Mouse (Mus musculus) megakaryocyte progenitor cell, adult 5-6 weeks (primary cell): Measurements from ENCODE around the gene St6galnac3. TPM values are rescaled to one million over a fixed set of nuclear protein-coding genes. Genes with fewer than 3 reads are reported as not detected.
"Not testable (repeated sequence)": the region's sequence is repeated elsewhere in the genome, so short reads cannot be mapped to it uniquely, and the experiment has no call there.

Experiments
- ATAC-seq: replicated peaks from 2 replicates; pipeline ENCODE4 v1.8.0; 2016; ENCODE audit warnings: mild to moderate bottlenecking, moderate TSS enrichment, inconsistent platforms; ENCODE audit not compliant: poor library complexity
- total RNA-seq, 2 experiments: library from RNA; stranded (forward) in 1 of 2; stranded (reverse) in 1 of 2; fragments of 157-497, 149-512 nt in 1 of 2; fragments of 200-1000 nt in 1 of 2; gene quantifications; 2 replicates each; pipeline versions ENCODE4 v1.2.3 to v1.2.4; 2015 to 2017

Gene St6galnac3
- total RNA-seq, 2 experiments from 2014 or later, result 1.2 to 4.0 TPM

- no peak for ATAC-seq
Measured at GRCm38 (mm10) chr3:153429840-153430239, 295.1 kb downstream of the St6galnac3 start.

DNA sequence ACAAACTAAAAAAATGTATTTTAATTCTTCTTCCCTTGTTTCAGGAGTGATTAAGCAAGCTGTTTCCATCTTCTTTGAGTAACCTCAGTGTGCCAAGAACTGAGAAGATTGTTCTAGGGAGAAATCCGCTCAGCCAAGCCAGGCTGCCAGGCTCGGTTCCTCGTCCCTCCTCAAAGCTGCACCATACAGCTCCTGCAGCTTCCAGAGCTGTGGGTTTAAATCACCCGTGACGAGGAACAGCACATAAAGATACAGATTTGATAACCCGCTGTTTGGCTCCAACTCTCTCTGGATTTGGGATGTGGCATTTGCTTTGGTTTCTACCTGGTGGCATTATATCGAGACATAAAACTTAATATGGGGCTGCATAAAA lies 303.1 kb downstream of the St6galnac3 start:
- no peak for ATAC-seq

DNA sequence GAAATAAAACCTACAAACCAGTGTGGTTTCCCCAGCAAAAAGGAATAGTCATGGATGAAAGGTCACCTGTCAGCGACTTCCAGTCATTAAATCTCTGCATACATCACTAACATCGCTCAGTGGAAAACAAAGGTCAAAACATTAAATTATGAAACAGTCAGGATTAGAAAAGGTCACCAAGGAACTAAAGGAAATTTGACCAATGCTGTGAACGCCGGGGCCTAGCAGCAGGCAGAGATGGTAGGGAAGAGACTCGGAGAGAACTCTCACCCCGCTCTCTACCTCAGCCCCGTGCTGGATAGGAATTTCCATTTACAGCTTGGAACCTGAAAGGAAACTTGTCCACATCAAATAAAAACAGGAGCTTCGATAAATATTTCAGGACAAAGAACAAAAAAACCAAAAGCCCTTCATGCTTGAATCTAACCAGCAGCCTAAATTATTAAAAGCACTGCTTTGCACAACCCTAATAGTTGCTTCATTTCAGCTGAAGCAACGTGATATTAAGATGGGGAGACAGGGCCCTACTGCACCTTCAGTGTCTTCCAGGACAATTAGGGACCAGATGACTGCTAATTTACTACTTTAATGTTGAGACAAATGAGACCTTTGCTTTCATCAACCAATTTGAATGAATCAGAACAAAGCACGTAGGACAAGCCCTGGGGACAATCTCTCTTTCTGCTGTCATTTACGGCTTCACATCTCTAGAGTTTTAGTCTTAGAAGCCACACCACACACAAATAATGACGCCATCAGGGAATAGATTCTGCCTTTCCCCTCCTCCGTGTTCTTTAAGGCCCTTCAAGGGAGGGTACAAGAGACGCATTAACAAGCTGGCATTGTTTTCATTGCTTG lies 303.7 kb downstream of the St6galnac3 start:
- ATAC-seq, result no peak

- ATAC-seq, result no peak
Measured at GRCm38 (mm10) chr3:153419331-153419730, 305.6 kb downstream of the St6galnac3 start.

DNA sequence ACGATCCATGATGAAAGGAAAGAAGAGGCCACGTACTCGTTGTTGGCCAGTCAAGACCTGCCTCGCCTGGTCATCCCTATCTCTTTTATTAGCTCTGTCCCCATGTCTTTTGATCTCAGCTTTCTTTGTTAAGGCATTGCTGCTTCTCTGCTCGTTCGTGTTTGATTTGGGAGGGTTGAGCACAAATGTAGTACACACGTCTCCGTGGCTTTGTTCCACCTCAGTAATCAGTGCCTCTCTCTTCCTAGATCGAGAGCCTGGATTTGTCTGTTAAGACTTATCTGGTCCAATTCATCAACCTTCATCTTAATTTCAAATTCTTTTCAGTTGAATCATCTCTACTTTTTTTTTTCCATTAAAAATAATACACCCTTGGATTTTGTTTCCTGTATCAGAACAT lies 308.0 kb downstream of the St6galnac3 start:
- ATAC-seq, result no peak

DNA sequence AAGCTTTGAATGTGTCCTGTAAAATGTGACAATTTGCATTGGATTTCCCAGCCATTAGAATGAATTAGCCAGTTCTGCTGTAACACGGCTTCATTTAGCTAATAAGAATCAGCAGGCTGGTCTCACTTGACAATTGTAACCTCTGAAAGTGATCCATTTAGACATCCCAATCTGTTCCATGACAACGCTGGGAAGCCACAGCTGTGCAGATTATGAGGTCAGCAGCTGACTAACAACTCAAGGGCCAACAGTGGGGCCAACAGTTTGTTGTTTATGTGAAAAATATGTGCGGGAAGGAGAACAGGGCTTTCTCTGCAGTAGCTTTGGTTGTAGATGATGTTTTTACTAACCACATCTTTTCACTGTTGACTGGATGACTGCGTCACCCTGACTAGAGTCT lies 308.6 kb downstream of the St6galnac3 start:
- no peak for ATAC-seq

DNA sequence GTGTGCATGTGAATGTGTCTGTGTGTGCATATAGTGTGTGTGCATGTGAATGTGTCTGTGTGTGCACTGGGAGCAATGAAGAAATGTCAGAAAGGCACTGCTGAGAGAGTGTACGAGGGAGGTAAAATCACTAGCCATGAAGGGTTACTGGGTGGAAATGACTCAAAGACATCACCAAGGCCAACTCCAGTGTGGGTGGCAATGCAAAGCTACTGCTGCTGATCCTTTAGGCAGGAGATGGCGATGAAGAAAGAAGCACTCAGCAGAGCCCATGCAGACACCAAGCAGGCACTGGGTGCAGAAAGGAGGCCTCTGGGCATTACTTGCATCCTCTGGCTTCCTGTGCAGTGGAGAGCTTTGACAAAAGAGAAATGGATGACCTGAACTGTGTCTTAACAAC lies 310.8 kb downstream of the St6galnac3 start:
- ATAC-seq, result no peak

- no peak for ATAC-seq
Measured at GRCm38 (mm10) chr3:153409286-153409685, 315.7 kb downstream of the St6galnac3 start.

GRCm38 (mm10) chr3:153408361-153408760 lies 316.6 kb downstream of the St6galnac3 start:
- ATAC-seq, result no peak

- ATAC-seq, result no peak
Measured at GRCm38 (mm10) chr3:153407698-153408097, 317.3 kb downstream of the St6galnac3 start.

- no peak for ATAC-seq
Measured at GRCm38 (mm10) chr3:153406858-153407257, 318.1 kb downstream of the St6galnac3 start.

DNA sequence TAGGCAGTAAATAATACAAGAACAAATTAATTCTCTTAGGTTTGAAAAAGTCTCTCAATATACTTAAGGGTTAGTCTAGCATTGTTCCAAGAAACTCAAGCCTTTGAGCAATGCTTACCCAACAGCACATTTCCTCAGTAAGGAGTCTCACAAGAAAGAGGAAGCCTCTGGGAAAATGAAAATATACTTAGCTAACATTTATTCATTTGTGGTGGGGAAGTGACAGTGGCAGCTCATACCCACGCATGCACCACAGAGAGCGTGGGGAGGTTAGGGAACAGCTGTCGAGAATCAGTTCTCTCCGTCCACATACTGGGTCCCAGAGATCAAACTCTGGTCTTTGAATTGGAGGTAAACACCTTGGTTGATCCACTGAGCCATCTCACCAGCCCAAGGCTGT lies 318.8 kb downstream of the St6galnac3 start:
- ATAC-seq, result peak; percentile 96

DNA sequence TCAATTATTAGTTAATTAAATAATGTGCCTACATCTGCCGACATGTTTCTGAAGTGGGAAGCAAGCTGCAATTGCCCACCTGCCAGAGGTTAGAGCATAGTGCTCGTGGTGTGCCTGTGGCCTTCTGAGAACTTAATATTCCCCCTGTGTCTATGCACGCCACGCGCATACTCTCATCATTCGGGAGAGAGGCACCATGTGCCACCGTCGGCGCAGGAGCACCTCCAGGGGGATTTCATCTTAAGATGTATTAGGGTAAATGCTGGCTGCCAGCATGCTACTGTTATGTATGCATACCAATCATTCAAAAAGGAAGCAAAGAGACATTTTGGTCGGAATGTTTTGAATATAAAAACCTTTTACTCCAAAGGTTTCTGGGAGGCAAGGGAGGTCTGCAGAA lies 319.3 kb downstream of the St6galnac3 start:
- ATAC-seq, result no peak

DNA sequence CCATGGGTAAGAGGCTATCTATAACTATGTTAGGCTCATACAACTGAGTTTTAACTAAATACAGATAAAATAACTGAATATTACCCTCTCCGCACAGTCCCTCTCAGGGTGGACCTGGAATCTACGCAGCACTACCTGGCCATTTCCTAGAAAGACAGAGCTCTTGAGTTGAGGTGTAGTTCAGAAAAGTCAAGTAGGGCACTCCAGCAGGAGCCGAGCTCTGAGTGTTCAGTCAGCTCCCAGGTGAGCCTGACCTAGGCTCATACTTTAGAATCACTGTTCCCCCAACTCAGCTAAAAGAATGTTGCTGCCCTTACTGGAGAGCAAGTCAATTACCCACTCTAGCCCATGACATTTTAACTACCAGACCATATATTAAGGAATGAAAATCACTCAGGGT lies 324.7 kb downstream of the St6galnac3 start:
- no peak for ATAC-seq

DNA sequence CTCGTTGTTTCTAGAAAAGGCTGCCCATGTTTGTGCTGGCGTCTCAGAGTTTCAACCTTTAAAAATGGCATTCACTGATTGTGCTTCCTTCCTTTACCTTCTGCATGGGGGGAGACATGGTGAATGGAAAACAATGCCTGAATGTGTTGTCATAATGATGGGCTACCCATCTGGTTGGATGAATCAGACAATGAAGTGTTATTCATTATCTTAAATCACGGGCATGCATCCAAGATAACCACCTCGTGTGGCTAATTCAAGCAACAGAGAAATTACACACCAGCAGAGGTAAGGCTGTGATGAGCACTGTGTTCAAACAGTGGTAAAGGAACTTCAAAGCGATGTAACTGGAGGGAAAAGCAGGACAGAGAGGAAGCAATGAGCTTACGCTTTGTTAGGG lies 325.4 kb downstream of the St6galnac3 start:
- ATAC-seq, result no peak

DNA sequence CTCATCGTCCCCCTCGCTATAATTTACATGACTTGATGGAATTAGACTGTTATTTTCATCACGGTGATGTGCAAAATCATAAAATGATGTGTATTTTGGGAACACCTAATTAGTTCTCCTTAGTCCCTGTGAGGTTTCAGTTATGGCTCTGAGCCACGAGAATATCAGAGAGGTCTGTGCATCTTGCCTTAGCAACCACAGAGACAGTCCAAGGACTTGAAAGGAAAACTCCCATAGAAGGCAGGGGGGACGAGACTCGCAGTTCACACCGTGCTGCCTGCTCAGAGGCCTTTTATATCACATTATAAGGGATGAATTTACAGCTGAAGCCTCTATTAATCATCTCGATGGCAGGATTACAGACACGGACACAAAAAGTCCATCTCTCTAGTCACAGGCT lies 327.2 kb downstream of the St6galnac3 start:
- ATAC-seq, result no peak

- ATAC-seq, result no peak
Measured at GRCm38 (mm10) chr3:153396375-153397068, 328.5 kb downstream of the St6galnac3 start.

DNA sequence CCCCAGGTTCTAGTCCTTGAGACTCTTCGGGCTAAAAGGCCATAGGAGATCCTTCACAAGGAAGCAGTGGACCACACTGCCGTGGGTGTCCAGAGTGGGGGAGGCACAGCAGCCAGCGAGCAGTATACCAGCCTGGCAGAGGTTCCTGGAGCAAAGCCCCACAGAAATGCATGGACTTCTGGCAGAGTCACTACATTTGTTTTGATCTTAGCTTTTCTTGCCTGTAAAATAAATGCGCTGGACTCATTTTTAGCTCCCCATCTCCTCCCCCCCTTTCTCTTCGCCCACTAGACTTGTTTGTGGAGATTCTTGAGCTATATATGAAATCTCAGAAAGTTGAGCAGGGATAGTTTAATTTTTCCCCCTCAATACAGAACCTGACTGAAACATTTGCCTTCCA lies 329.6 kb downstream of the St6galnac3 start:
- ATAC-seq, result no peak

GRCm38 (mm10) chr3:153394751-153395150 lies 330.2 kb downstream of the St6galnac3 start:
- ATAC-seq, result no peak

DNA sequence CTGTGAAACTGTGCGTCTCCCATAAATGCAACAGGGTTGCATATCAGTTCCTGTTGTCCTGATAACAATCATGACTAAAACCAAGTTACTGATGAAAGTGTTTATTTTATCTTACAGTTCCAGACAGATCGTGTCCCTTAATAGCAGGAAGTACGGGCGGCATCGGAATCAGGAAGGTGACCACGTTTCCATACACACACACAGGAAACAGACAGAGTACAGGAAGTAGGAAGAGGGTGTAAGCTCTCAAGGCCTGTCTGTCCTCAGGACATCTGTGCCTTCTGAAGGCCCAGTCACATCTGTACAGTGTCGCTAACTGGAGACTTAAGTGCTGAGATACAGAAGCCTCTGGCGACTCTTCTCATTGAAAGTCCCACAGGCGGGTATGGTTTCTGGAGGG lies 330.8 kb downstream of the St6galnac3 start:
- ATAC-seq, result no peak

DNA sequence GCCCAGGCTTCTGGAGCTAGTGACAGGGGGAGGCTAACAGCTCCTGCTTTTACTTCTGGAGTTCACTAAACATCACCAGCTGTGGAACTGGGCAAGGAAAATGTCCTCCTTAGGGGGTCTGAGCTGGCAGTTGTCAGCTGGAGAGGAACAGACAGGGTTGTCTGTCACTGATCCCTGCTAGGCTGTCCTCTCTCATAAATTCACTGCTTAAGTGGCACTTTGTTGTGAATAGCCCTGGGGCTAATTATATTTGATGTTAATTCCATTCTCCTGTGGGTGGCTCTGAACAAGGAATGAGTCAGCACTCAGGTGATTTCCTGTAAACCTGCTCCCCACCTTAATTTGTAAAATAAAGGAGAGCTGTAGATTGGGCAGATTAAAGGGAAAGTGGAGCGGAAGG lies 333.5 kb downstream of the St6galnac3 start:
- not testable (repeated sequence) for ATAC-seq

DNA sequence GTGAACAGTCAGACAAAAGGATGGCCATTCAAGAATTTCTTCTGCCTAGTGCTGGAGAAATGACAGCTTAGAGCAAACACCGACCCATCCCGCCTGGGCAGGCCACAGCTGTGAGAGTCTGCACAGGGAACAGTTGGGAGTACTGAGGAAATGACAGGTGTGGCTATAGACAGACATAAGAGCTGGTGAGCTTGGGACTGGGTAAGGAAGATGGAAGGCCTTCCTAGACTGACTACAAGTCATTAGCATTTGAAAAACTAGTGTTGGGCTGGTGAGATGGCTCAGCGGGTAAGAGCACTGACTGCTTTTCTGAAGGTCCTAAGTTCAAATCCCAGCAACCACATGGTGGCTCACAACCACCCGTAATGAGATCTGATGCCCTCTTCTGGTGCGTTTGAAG lies 340.3 kb downstream of the St6galnac3 start:
- ATAC-seq, result not testable (repeated sequence)
